ENCODE assay signal across 8 mouse cellular contexts in genomic region chr6:99692916-99693841, GRCm38 (mm10). TPM values are rescaled to one million over a fixed set of nuclear protein-coding genes. Genes with fewer than 3 reads are reported as not detected.
DNase-seq lines count a peak whose midpoint lies in the region; ATAC-seq and TF ChIP-seq lines count a peak whose summit lies in the region.

No protein-coding gene starts in this region.

- no peaks in the 10 kb centered on the region for H3K4me1 ChIP-seq in bone marrow, adult 2 months (ENCODE audit: control insufficient read depth, insufficient read depth, low read length)
- peaks cover 3% of the 10 kb centered on the region; the same call in 1 of the 2 replicates for H3K4me1 ChIP-seq in embryonic facial prominence, embryonic 11.5 days (ENCODE audit: control insufficient read depth, insufficient read depth, low read length)
- peaks cover 20% of the 10 kb centered on the region for H3K4me1 ChIP-seq in hindbrain, embryonic 14.5 days (replicated peaks; ENCODE audit: control insufficient read depth, insufficient read depth, low read length)
- H3K4me1 ChIP-seq in lung, postnatal 0 days (ENCODE audit: insufficient read depth, low read depth, low read length): peaks cover 7% of the 10 kb centered on the region; the same call in 1 of the 2 replicates
- H3K4me1 ChIP-seq in stomach, embryonic 15.5 days: peaks cover 12% of the 10 kb centered on the region; the same call in 1 of the 2 replicates

- H3K9ac ChIP-seq in embryonic facial prominence, embryonic 11.5 days (replicated peaks; ENCODE audit: low read length): peak overlapping the region; percentile 84
- H3K9ac ChIP-seq in hindbrain, embryonic 14.5 days: peak overlapping the region; percentile 94
- H3K9ac ChIP-seq in lung, postnatal 0 days (replicated peaks; ENCODE audit: low read depth): peak overlapping the region; percentile 54; the same call in 1 of the 2 replicates
- peak overlapping the region; percentile 48 for H3K9ac ChIP-seq in stomach, embryonic 15.5 days

- WGBS in bone marrow, adult 2 months: 4% methylated on average over 110 of the region's 110 CpGs
- WGBS in embryonic facial prominence, embryonic 11.5 days: under 1% methylated on average over 107 of the region's 110 CpGs
- 1% methylated on average over 97 of the region's 110 CpGs for WGBS in hindbrain, embryonic 14.5 days
- 2% methylated on average over 62 of the region's 110 CpGs for WGBS in lung, postnatal 0 days
- 2% methylated on average over 110 of the region's 110 CpGs for WGBS in stomach, embryonic 15.5 days

- peak overlapping the region; percentile 62 for H3K4me3 ChIP-seq in bone marrow, adult 2 months (replicated peaks; ENCODE audit: control insufficient read depth, low read depth, low read length)
- peak overlapping the region; percentile 84 for H3K4me3 ChIP-seq in embryonic facial prominence, embryonic 11.5 days (ENCODE audit: low read depth, low read length)
- peak overlapping the region; percentile 78 for H3K4me3 ChIP-seq in hindbrain, embryonic 14.5 days (replicated peaks; ENCODE audit: low read length)
- peak overlapping the region; percentile 67 for H3K4me3 ChIP-seq in lung, postnatal 0 days (ENCODE audit: low read depth, low read length)
- H3K4me3 ChIP-seq in stomach, embryonic 15.5 days (replicated peaks): peak overlapping the region; percentile 71

- no peak for TF ChIP-seq POLR2A in bone marrow, adult 2 months (IDR thresholded peaks at IDR 0.05; ENCODE audit: borderline replicate concordance, control insufficient read depth, low read depth, low read length)

- peak overlapping the region; percentile 99 for H3K4me2 ChIP-seq in embryonic facial prominence, embryonic 11.5 days (ENCODE audit: low read depth, low read length)
- peak overlapping the region; percentile 92 for H3K4me2 ChIP-seq in hindbrain, embryonic 14.5 days (replicated peaks)
- peak overlapping the region; percentile 97 for H3K4me2 ChIP-seq in lung, postnatal 0 days (replicated peaks; ENCODE audit: low read depth, low read length)
- peak overlapping the region; percentile 94 for H3K4me2 ChIP-seq in stomach, embryonic 15.5 days

- peak overlapping the region; percentile 52; the same call in 1 of the 2 replicates for H3K27ac ChIP-seq in bone marrow, adult 2 months (ENCODE audit: control insufficient read depth, insufficient read depth, low read depth, low read length, poor library complexity)
- H3K27ac ChIP-seq in embryonic facial prominence, embryonic 11.5 days (replicated peaks; ENCODE audit: low read depth, low read length): no peak overlapping the region
- H3K27ac ChIP-seq in hindbrain, embryonic 14.5 days: peak overlapping the region; percentile 92
- H3K27ac ChIP-seq in lung, postnatal 0 days (ENCODE audit: low read length): no peak overlapping the region
- no peak overlapping the region for H3K27ac ChIP-seq in stomach, embryonic 15.5 days

- H3K36me3 ChIP-seq in embryonic facial prominence, embryonic 11.5 days (replicated peaks; ENCODE audit: control insufficient read depth, insufficient read depth, low read depth, low read length): no peaks in the 10 kb centered on the region
- no peaks in the 10 kb centered on the region for H3K36me3 ChIP-seq in hindbrain, embryonic 14.5 days (replicated peaks; ENCODE audit: control insufficient read depth, insufficient read depth)
- H3K36me3 ChIP-seq in lung, postnatal 0 days (ENCODE audit: insufficient read depth, low read length): no peaks in the 10 kb centered on the region
- H3K36me3 ChIP-seq in stomach, embryonic 15.5 days: no peaks in the 10 kb centered on the region

- no peaks in the 10 kb centered on the region for H3K9me3 ChIP-seq in embryonic facial prominence, embryonic 11.5 days (replicated peaks; ENCODE audit: control insufficient read depth, low read length)
- no peaks in the 10 kb centered on the region for H3K9me3 ChIP-seq in hindbrain, embryonic 14.5 days (ENCODE audit: control insufficient read depth, low read length)
- H3K9me3 ChIP-seq in lung, postnatal 0 days (ENCODE audit: low read length): no peaks in the 10 kb centered on the region
- no peaks in the 10 kb centered on the region for H3K9me3 ChIP-seq in stomach, embryonic 15.5 days

- no peak for TF ChIP-seq EP300 in lung, postnatal 0 days (IDR thresholded peaks at IDR 0.05)

- peaks cover 33% of the 10 kb centered on the region for H3K27me3 ChIP-seq in embryonic facial prominence, embryonic 11.5 days (ENCODE audit: control insufficient read depth, insufficient read depth, low read length)
- H3K27me3 ChIP-seq in hindbrain, embryonic 14.5 days (ENCODE audit: control insufficient read depth, insufficient read depth, low read length): peaks cover 44% of the 10 kb centered on the region
- H3K27me3 ChIP-seq in lung, postnatal 0 days (replicated peaks; ENCODE audit: insufficient read depth, low read length): peaks cover 13% of the 10 kb centered on the region; the same call in 1 of the 2 replicates
- H3K27me3 ChIP-seq in stomach, embryonic 15.5 days (replicated peaks): peaks cover 58% of the 10 kb centered on the region

- DNase-seq in layer of hippocampus, postnatal 10 days (ENCODE audit: low spot score in 2 of 2): peak; percentile 30 to 61
- no peak for DNase-seq in layer of hippocampus, adult 11-12 months (ENCODE audit: low spot score)
- DNase-seq in embryonic facial prominence, embryonic 11.5 days (ENCODE audit: low spot score): peak; percentile 30
- DNase-seq in hindbrain, embryonic 14.5 days (ENCODE audit: low spot score): no peak
- DNase-seq in lung, postnatal 0 days (ENCODE audit: low spot score): peak; percentile 21
- DNase-seq in frontal cortex, postnatal 25 days (ENCODE audit: low spot score in 2 of 2): no peak

- ATAC-seq in embryonic facial prominence, embryonic 11.5 days (replicated peaks; ENCODE audit: insufficient number of reproducible peaks, low FRiP score, low TSS enrichment, low read depth): peak; percentile 40
- ATAC-seq in hindbrain, embryonic 14.5 days (ENCODE audit: low FRiP score): peak; percentile 56; the same call in 1 of the 2 replicates
- peak; percentile 56 for ATAC-seq in lung, postnatal 0 days
- ATAC-seq in stomach, embryonic 15.5 days (ENCODE audit: insufficient read depth, low FRiP score, low read depth): peak; percentile 22; the same call in 1 of the 2 replicates

- no peak for TF ChIP-seq CTCF in bone marrow, adult 2 months (IDR thresholded peaks at IDR 0.05; ENCODE audit: control insufficient read depth, insufficient read depth, low read length)
- TF ChIP-seq CTCF in lung, postnatal 0 days (IDR thresholded peaks at IDR 0.05): no peak

RNA-seq across cellular contexts. Expression of gene Gpr27, which starts 0.7 kb away (rescaled TPM):
- total RNA-seq in layer of hippocampus, postnatal 10 days (2021): 10 to 100 TPM; 60.3 to 61.9 TPM
- polyA plus RNA-seq in bone marrow, adult 2 months (2011; ENCODE audit: insufficient read depth, insufficient read length, low replicate concordance, missing spikeins): 1.3 and 1.7 TPM in 2 replicates
- 2.8 and 4.6 TPM in 2 replicates for polyA plus RNA-seq in embryonic facial prominence, embryonic 11.5 days (2014; fragmentation: Nextera tagmentation; extraction: Ambion mirVana)
- polyA plus RNA-seq in hindbrain, embryonic 14.5 days (2014; fragmentation: Nextera tagmentation; extraction: Ambion mirVana): 23.0 and 27.9 TPM in 2 replicates
- polyA plus RNA-seq in lung, postnatal 0 days (2015; fragmentation: Nextera tagmentation; extraction: Ambion mirVana): 2.0 and 2.3 TPM in 2 replicates
- 2.8 and 3.1 TPM in 2 replicates for polyA plus RNA-seq in stomach, embryonic 15.5 days (2015; fragmentation: Nextera tagmentation; extraction: Ambion mirVana)

RNA-seq across cellular contexts. Expression of gene Gm20696, which starts 26.6 kb away (rescaled TPM):
- 1 to 10 TPM; 7.1 to 8.8 TPM for total RNA-seq in layer of hippocampus, postnatal 10 days (2021)
- 3.5 and 5.7 TPM in 2 replicates for polyA plus RNA-seq in bone marrow, adult 2 months (2011; ENCODE audit: insufficient read depth, insufficient read length, low replicate concordance, missing spikeins)
- 2.5 and 3.0 TPM in 2 replicates for polyA plus RNA-seq in embryonic facial prominence, embryonic 11.5 days (2014; fragmentation: Nextera tagmentation; extraction: Ambion mirVana)
- 2.4 and 2.6 TPM in 2 replicates for polyA plus RNA-seq in hindbrain, embryonic 14.5 days (2014; fragmentation: Nextera tagmentation; extraction: Ambion mirVana)
- 1.7 and 2.3 TPM in 2 replicates for polyA plus RNA-seq in lung, postnatal 0 days (2015; fragmentation: Nextera tagmentation; extraction: Ambion mirVana)
- polyA plus RNA-seq in stomach, embryonic 15.5 days (2015; fragmentation: Nextera tagmentation; extraction: Ambion mirVana): 3.6 and 4.6 TPM in 2 replicates

RNA-seq across cellular contexts. Expression of gene Eif4e3, which starts 26.6 kb away (rescaled TPM):
- 10 to 100 TPM; 18.4 to 20.3 TPM for total RNA-seq in layer of hippocampus, postnatal 10 days (2021)
- polyA plus RNA-seq in bone marrow, adult 2 months (2011; ENCODE audit: insufficient read depth, insufficient read length, low replicate concordance, missing spikeins): 4.5 and 7.2 TPM in 2 replicates
- polyA plus RNA-seq in embryonic facial prominence, embryonic 11.5 days (2014; fragmentation: Nextera tagmentation; extraction: Ambion mirVana): 16.8 and 19.3 TPM in 2 replicates
- 6.0 and 6.6 TPM in 2 replicates for polyA plus RNA-seq in hindbrain, embryonic 14.5 days (2014; fragmentation: Nextera tagmentation; extraction: Ambion mirVana)
- 21.2 and 24.1 TPM in 2 replicates for polyA plus RNA-seq in lung, postnatal 0 days (2015; fragmentation: Nextera tagmentation; extraction: Ambion mirVana)
- polyA plus RNA-seq in stomach, embryonic 15.5 days (2015; fragmentation: Nextera tagmentation; extraction: Ambion mirVana): 10.0 and 11.9 TPM in 2 replicates

RNA-seq across cellular contexts. Expression of gene Prok2, which starts 33.0 kb away (rescaled TPM):
- total RNA-seq in layer of hippocampus, postnatal 10 days (2021): 1 to 10 TPM; 1.6 to 1.8 TPM
- polyA plus RNA-seq in bone marrow, adult 2 months (2011; ENCODE audit: insufficient read depth, insufficient read length, low replicate concordance, missing spikeins): 2.2 TPM in 1 of 2 replicates, not detected in the other
- 0.14 TPM in 1 of 2 replicates, not detected in the other for polyA plus RNA-seq in embryonic facial prominence, embryonic 11.5 days (2014; fragmentation: Nextera tagmentation; extraction: Ambion mirVana)
- 0.18 TPM in 1 of 2 replicates, not detected in the other for polyA plus RNA-seq in hindbrain, embryonic 14.5 days (2014; fragmentation: Nextera tagmentation; extraction: Ambion mirVana)
- 0.39 and 0.42 TPM in 2 replicates for polyA plus RNA-seq in lung, postnatal 0 days (2015; fragmentation: Nextera tagmentation; extraction: Ambion mirVana)
- 0.09 and 0.12 TPM in 2 replicates for polyA plus RNA-seq in stomach, embryonic 15.5 days (2015; fragmentation: Nextera tagmentation; extraction: Ambion mirVana)

Comparison
In these comparisons a context has a peak if more than half of its experiments do, and no peak if none do; other contexts are left out.
1. DNase-seq: peak in layer of hippocampus, postnatal 10 days (2 of 2), embryonic facial prominence, embryonic 11.5 days (single experiment) and lung, postnatal 0 days (single experiment); none in layer of hippocampus, adult 11-12 months (single experiment), hindbrain, embryonic 14.5 days (single experiment) and frontal cortex, postnatal 25 days (0 of 2).
2. H3K27ac ChIP-seq: peak in bone marrow, adult 2 months (single experiment) and hindbrain, embryonic 14.5 days (single experiment); none in embryonic facial prominence, embryonic 11.5 days (single experiment), lung, postnatal 0 days (single experiment) and stomach, embryonic 15.5 days (single experiment).
3. Peak in every context shown above with its lines, with median percentiles within 50 percentile points of each other: H3K4me3 ChIP-seq, ATAC-seq, H3K4me2 ChIP-seq and H3K9ac ChIP-seq.